Mouse (Mus musculus) stomach, embryonic 15.5 days (tissue): ENCODE data around the gene Lat. TPM values are rescaled to one million over a fixed set of nuclear protein-coding genes. Genes with fewer than 3 reads are reported as not detected.

Source experiments
- ATAC-seq: fragments of 200-750 bp; cut with Nextera tagmentation; 2 replicates; pipeline ENCODE4 v1.8.0; 2017; ENCODE audit warnings: low read depth, moderate number of reproducible peaks, moderate TSS enrichment; ENCODE audit not compliant: insufficient read depth, low FRiP score
- H3K27ac ChIP-seq: fragments of 300-500 bp; sonication (generic); 2 replicates; pipeline ENCODE4 v1.5.1; 2015; ENCODE audit warnings: mild to moderate bottlenecking, inconsistent platforms
- H3K27me3 ChIP-seq: fragments of 300-500 bp; sonication (generic); replicated peaks from 2 replicates; pipeline ENCODE4 v1.6.1; 2015; ENCODE audit warnings: inconsistent platforms
- H3K36me3 ChIP-seq: fragments of 300-500 bp; sonication (generic); 2 replicates; pipeline ENCODE4 v1.6.1; 2015; ENCODE audit warnings: inconsistent platforms
- H3K4me1 ChIP-seq: fragments of 300-500 bp; sonication (generic); 2 replicates; pipeline ENCODE4 v1.6.1; 2015; ENCODE audit warnings: inconsistent platforms
- H3K4me2 ChIP-seq: fragments of 300-500 bp; sonication (generic); 2 replicates; pipeline ENCODE4 v1.6.1; 2015; ENCODE audit warnings: mild to moderate bottlenecking, inconsistent platforms
- H3K4me3 ChIP-seq: fragments of 300-500 bp; sonication (generic); replicated peaks from 2 replicates; pipeline ENCODE4 v1.5.1; 2015; ENCODE audit warnings: inconsistent platforms
- H3K9ac ChIP-seq: fragments of 300-500 bp; sonication (generic); 2 replicates; pipeline ENCODE4 v1.6.1; 2015; ENCODE audit warnings: inconsistent platforms
- H3K9me3 ChIP-seq: fragments of 300-500 bp; sonication (generic); 2 replicates; pipeline ENCODE4 v1.6.1; 2016; ENCODE audit warnings: inconsistent platforms
- WGBS: fragments of 180-500 bp; shearing (Covaris S2); methylation state at CpG from one replicate; pipeline ENCODE4 v1.1.7; 2015; 5-methylcytosine and 5-hydroxymethylcytosine counted together
- polyA plus RNA-seq: library from polyadenylated mRNA; unstranded; fragments of >200 nt; fragmentation: Nextera tagmentation; extraction: Ambion mirVana; gene quantifications from 2 replicates; pipeline ENCODE4 v1.2.1, GENCODE M21; 2015

Gene Lat
- polyA plus RNA-seq, 1 experiment from 2014 or later, result 2.2 TPM

DNA sequence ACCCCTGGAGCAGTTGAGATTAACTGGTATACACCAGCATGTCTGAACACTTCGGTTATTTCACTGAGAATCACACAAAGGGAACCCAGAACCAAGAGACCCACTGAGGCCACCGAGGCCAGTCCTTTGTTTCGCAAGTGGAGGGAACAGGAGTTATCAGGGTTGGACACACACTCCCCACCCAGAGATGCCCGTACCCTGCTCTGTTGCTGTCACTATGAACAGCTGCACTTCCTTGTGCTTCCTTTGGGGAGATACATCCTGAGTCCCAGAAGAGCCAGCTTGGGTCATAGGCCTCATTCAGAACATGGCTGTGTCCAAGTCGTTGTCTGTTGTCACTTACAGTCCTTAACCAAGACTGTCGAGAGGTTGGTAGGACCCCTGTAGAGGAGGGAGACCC, 6.3 kb downstream of the Lat start:
- Histone ChIP-seq H3K4me2 (no peak overlapping the region), H3K4me1 (no peaks in the 10 kb centered on the region), H3K27ac (no peak overlapping the region), H3K4me3 (no peak overlapping the region), H3K27me3 (no peaks in the 10 kb centered on the region), H3K9me3 (no peaks in the 10 kb centered on the region), H3K36me3 (no peaks in the 10 kb centered on the region), H3K9ac (no peak overlapping the region)
- ATAC-seq, result no peak
- WGBS, result 75% methylated on average over 6 of the region's 6 CpGs

DNA sequence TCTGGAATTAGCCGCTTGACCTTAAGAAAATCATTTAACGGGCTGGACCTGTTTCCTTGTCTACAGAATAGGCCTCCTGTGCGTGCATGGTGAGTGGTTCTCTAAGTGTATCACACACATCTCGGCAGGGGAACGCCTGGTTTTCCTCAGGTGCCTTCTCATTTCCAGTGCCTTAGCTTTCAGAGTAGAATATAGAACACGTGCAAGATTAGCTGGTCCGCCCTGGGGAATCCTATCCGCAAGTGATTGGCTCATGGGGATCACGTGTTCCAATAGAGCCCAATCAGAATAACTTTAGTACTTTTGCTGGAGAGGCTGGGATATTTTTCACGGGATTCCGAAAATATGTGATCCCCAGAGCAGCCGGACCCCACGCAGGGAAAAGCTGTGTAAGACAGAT, 10.3 kb downstream of the Lat start:
- Histone ChIP-seq H3K4me2 (no peak overlapping the region), H3K36me3 (no peaks in the 10 kb centered on the region), H3K27ac (no peak overlapping the region), H3K4me3 (no peak overlapping the region), H3K27me3 (no peaks in the 10 kb centered on the region), H3K4me1 (no peaks in the 10 kb centered on the region), H3K9ac (no peak overlapping the region), H3K9me3 (no peaks in the 10 kb centered on the region)
- 63% methylated on average over 13 of the region's 13 CpGs for WGBS
- ATAC-seq, result no peak

DNA sequence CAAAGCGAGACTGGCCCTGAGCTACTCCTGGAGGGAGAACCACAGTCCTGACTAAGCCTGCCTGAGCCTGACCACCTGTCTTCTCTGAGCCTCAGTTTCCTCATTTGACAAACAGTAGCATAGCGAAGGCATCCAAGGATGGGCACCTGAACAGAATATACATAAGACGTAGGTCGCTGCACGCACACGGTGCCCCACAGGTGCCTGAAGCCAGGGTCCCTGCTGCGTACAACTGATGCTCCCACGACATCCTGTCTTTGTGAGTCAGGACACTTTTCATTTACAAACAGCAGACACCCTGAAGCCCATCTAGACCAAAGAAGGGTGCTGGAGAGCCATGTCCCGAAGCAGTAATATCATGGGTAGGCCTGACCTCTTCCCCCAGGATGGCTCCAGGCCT, 11.0 kb downstream of the Lat start:
- no peaks in the 10 kb centered on the region for H3K36me3 ChIP-seq
- H3K9me3 ChIP-seq, result no peaks in the 10 kb centered on the region
- no peaks in the 10 kb centered on the region for H3K4me1 ChIP-seq
- no peak overlapping the region for H3K27ac ChIP-seq
- no peak overlapping the region for H3K9ac ChIP-seq
- H3K27me3 ChIP-seq, result no peaks in the 10 kb centered on the region
- ATAC-seq, result no peak
- no peak overlapping the region for H3K4me2 ChIP-seq
- WGBS, result 88% methylated on average over 9 of the region's 9 CpGs
- no peak overlapping the region for H3K4me3 ChIP-seq

GRCm38 (mm10) chr7:126357838-126358237, 11.5 kb downstream of the Lat start:
- H3K27me3 ChIP-seq, result no peaks in the 10 kb centered on the region
- 74% methylated on average over 6 of the region's 6 CpGs for WGBS
- no peak overlapping the region for H3K9ac ChIP-seq
- H3K4me2 ChIP-seq, result no peak overlapping the region
- H3K27ac ChIP-seq, result no peak overlapping the region
- H3K36me3 ChIP-seq, result no peaks in the 10 kb centered on the region
- no peak for ATAC-seq
- no peaks in the 10 kb centered on the region for H3K4me1 ChIP-seq
- no peak overlapping the region for H3K4me3 ChIP-seq
- no peaks in the 10 kb centered on the region for H3K9me3 ChIP-seq

- ATAC-seq, result peak; percentile 68; the same call in 1 of the 2 replicates
- Histone ChIP-seq H3K9me3 (no peaks in the 10 kb centered on the region), H3K9ac (no peak overlapping the region), H3K4me3 (no peak overlapping the region), H3K4me1 (no peaks in the 10 kb centered on the region), H3K4me2 (no peak overlapping the region), H3K36me3 (no peaks in the 10 kb centered on the region), H3K27ac (no peak overlapping the region), H3K27me3 (no peaks in the 10 kb centered on the region)
- WGBS, result 40% methylated on average over 7 of the region's 7 CpGs
Observed at GRCm38 (mm10) chr7:126356793-126357591, 12.4 kb downstream of the Lat start.

DNA sequence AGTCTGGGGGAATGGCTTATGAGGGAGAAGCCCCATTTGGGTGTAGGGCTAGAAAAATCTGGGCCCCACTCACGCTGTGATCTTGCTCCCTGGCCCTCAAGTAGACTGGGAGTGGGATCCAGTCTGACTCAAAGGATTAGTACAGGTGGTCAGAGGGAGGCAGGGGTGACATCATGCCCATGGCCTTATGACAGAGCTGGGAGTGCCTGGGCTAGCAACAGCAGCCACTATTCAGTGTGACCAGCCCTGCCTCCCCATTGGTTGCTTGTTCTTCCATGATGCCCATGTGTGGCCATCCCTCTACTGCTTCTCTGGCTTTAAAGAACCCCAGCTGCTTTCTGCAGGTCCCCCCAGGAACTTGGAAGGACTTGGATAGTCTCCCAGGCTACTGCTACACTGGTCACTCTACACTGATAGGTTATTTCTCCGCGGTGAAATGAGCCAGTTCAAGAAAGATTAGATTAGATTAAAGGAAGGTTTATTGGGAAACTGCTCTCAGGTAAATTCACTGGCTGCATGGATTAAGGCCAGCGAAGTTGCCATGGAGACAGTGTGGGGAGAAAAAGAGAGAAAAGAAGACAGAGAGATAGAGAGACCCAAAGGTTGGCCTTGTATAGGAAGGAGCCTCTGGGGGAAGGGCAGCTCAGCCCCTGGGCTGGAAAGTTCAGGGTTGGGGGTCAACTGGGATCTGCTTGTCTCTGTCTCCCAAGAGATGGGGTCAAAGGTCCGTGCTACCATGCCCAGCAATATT, 13.3 kb downstream of the Lat start:
- ATAC-seq, result no peak
- H3K9me3 ChIP-seq, result no peaks in the 10 kb centered on the region
- no peaks in the 10 kb centered on the region for H3K36me3 ChIP-seq
- no peak overlapping the region for H3K4me2 ChIP-seq
- no peak overlapping the region for H3K4me3 ChIP-seq
- 48% methylated on average over 5 of the region's 5 CpGs for whole genome bisulfite sequencing
- no peak overlapping the region for H3K9ac ChIP-seq
- H3K4me1 ChIP-seq, result no peaks in the 10 kb centered on the region
- H3K27ac ChIP-seq, result no peak overlapping the region
- no peaks in the 10 kb centered on the region for H3K27me3 ChIP-seq

- no peak overlapping the region for H3K9ac ChIP-seq
- no peaks in the 10 kb centered on the region for H3K4me1 ChIP-seq
- H3K4me2 ChIP-seq, result no peak overlapping the region
- H3K9me3 ChIP-seq, result no peaks in the 10 kb centered on the region
- H3K27me3 ChIP-seq, result no peaks in the 10 kb centered on the region
- no peak for ATAC-seq
- no peaks in the 10 kb centered on the region for H3K36me3 ChIP-seq
- no peak overlapping the region for H3K27ac ChIP-seq
- WGBS, result 41% methylated on average over 14 of the region's 14 CpGs
- H3K4me3 ChIP-seq, result no peak overlapping the region
Observed at GRCm38 (mm10) chr7:126354738-126355614, 14.4 kb downstream of the Lat start.

DNA sequence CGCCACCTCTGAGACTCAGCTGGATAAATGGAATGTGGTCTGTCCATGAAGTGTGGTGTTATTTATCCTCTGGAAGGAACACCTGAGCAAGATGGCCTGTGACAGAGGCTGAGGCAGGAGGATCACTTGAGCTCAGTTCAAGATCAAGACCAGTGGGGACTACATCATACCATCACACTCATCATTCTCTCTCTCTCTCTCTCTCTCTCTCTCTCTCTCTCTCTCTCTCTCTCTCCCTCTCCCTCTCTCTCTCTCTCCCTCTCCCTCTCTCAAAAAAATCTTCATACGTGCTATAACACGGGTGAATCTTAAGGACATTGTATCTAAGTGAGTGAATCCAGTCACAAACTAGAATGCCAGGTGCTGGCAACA, 15.4 kb downstream of the Lat start:
- Histone ChIP-seq H3K4me2 (no peak overlapping the region), H3K27ac (no peak overlapping the region), H3K9me3 (no peaks in the 10 kb centered on the region), H3K27me3 (no peaks in the 10 kb centered on the region), H3K9ac (no peak overlapping the region), H3K4me3 (no peak overlapping the region), H3K4me1 (no peaks in the 10 kb centered on the region), H3K36me3 (no peaks in the 10 kb centered on the region)
- no peak for ATAC-seq
- WGBS, result 79% methylated on average over 3 of the region's 3 CpGs

- Histone ChIP-seq H3K27me3 (no peaks in the 10 kb centered on the region), H3K9ac (no peak overlapping the region), H3K4me3 (no peak overlapping the region), H3K27ac (no peak overlapping the region), H3K4me1 (no peaks in the 10 kb centered on the region), H3K9me3 (no peaks in the 10 kb centered on the region), H3K4me2 (no peak overlapping the region), H3K36me3 (no peaks in the 10 kb centered on the region)
- 62% methylated on average over 11 of the region's 11 CpGs for WGBS
- ATAC-seq, result no peak
Observed at GRCm38 (mm10) chr7:126353251-126353993, 15.9 kb downstream of the Lat start.

- Histone ChIP-seq H3K9ac (no peak overlapping the region), H3K4me3 (no peak overlapping the region), H3K4me1 (no peaks in the 10 kb centered on the region), H3K9me3 (no peaks in the 10 kb centered on the region), H3K4me2 (no peak overlapping the region), H3K27me3 (no peaks in the 10 kb centered on the region), H3K27ac (no peak overlapping the region), H3K36me3 (no peaks in the 10 kb centered on the region)
- WGBS, result 55% methylated on average over 10 of the region's 10 CpGs
- ATAC-seq, result no peak
Observed at GRCm38 (mm10) chr7:126351419-126351951, 17.9 kb downstream of the Lat start.

GRCm38 (mm10) chr7:126350748-126351418, 18.5 kb downstream of the Lat start:
- H3K27ac ChIP-seq, result no peak overlapping the region
- no peaks in the 10 kb centered on the region for H3K36me3 ChIP-seq
- 57% methylated on average over 20 of the region's 20 CpGs for WGBS
- H3K4me2 ChIP-seq, result peak overlapping the region; percentile 22; the same call in 1 of the 2 replicates
- no peak overlapping the region; the same call in 1 of the 2 replicates for H3K4me3 ChIP-seq
- no peak overlapping the region for H3K9ac ChIP-seq
- ATAC-seq, result no peak
- no peaks in the 10 kb centered on the region for H3K27me3 ChIP-seq
- H3K9me3 ChIP-seq, result no peaks in the 10 kb centered on the region
- H3K4me1 ChIP-seq, result no peaks in the 10 kb centered on the region
